Mouse (Mus musculus) heart, embryonic 10.5 days (tissue): ENCODE data around the gene Hspa12a. TPM values are rescaled to one million over a fixed set of nuclear protein-coding genes. Genes with fewer than 3 reads are reported as not detected.
"Not testable (repeated sequence)": the region's sequence is repeated elsewhere in the genome, so short reads cannot be mapped to it uniquely, and the experiment has no call there.

Experiments
- DNase-seq: peaks from one replicate; pipeline ENCODE4 v3.0.0-alpha.2; 2017; ENCODE audit warnings: low spot score
- H3K27ac ChIP-seq: fragments of 300-500 bp; sonication (generic); 2 replicates; pipeline ENCODE4 v1.5.1; 2016; ENCODE audit warnings: mild to moderate bottlenecking
- H3K27me3 ChIP-seq: fragments of 300-500 bp; sonication (generic); 2 replicates; pipeline ENCODE4 v1.6.1; 2016; ENCODE audit warnings: mild to moderate bottlenecking; ENCODE audit not compliant: poor library complexity, insufficient read depth, severe bottlenecking
- H3K36me3 ChIP-seq: fragments of 300-500 bp; sonication (generic); 2 replicates; pipeline ENCODE4 v1.6.1; 2016; ENCODE audit warnings: mild to moderate bottlenecking, moderate library complexity
- H3K4me1 ChIP-seq: fragments of 300-500 bp; sonication (generic); 2 replicates; pipeline ENCODE4 v1.6.1; 2016; ENCODE audit warnings: mild to moderate bottlenecking
- H3K4me3 ChIP-seq: fragments of 300-500 bp; sonication (generic); 2 replicates; pipeline ENCODE4 v1.5.1; 2016; ENCODE audit warnings: mild to moderate bottlenecking, moderate library complexity
- H3K9me3 ChIP-seq: fragments of 300-500 bp; sonication (generic); 2 replicates; pipeline ENCODE4 v1.6.1; 2016; ENCODE audit warnings: mild to moderate bottlenecking, moderate library complexity
- WGBS: fragments of 180-500 bp; shearing (Covaris S2); methylation state at CpG from one replicate; pipeline ENCODE4 v1.1.7; 2016; 5-methylcytosine and 5-hydroxymethylcytosine counted together
- polyA plus RNA-seq: library from polyadenylated mRNA; unstranded; fragments of >200 nt; fragmentation: Nextera tagmentation; extraction: Ambion mirVana; gene quantifications from 2 replicates; pipeline ENCODE4 v1.2.1, GENCODE M21; 2016

The Hspa12a gene
- polyA plus RNA-seq, 1 experiment from 2014 or later, result 4.9 TPM

GRCm38 (mm10) chr19:58903079-58903898, 40.2 kb downstream of the Hspa12a start:
- H3K27ac ChIP-seq, result peak overlapping the region; percentile 44
- H3K4me3 ChIP-seq, result peak overlapping the region; percentile 46
- no peaks in the 10 kb centered on the region for H3K36me3 ChIP-seq
- 52% methylated on average over 7 of the region's 7 CpGs for WGBS
- peaks cover 9% of the 10 kb centered on the region for H3K4me1 ChIP-seq
- 0 out of 2 replicates have a peak, but pooled peaks cover 15% of the 10 kb centered on the region for H3K27me3 ChIP-seq
- DNase-seq, result no peak
- 0 out of 2 replicates have a peak, but pooled peaks cover 1% of the 10 kb centered on the region for H3K9me3 ChIP-seq

GRCm38 (mm10) chr19:58900471-58900870, 43.0 kb downstream of the Hspa12a start:
- H3K36me3 ChIP-seq, H3K4me3 ChIP-seq, H3K4me1 ChIP-seq, H3K27ac ChIP-seq, DNase-seq, H3K9me3 ChIP-seq, H3K27me3 ChIP-seq: not testable (repeated sequence)
- 83% methylated on average over 10 of the region's 10 CpGs for WGBS

- 0 out of 2 replicates have a peak, but pooled peaks cover 5% of the 10 kb centered on the region for H3K9me3 ChIP-seq
- no peak overlapping the region for H3K27ac ChIP-seq
- H3K27me3 ChIP-seq, result no peaks in the 10 kb centered on the region
- DNase-seq, result no peak
- WGBS, result 86% methylated on average over 3 of the region's 3 CpGs
- peaks cover 3% of the 10 kb centered on the region; the same call in 1 of the 2 replicates for H3K4me1 ChIP-seq
- no peak overlapping the region for H3K4me3 ChIP-seq
- H3K36me3 ChIP-seq, result no peaks in the 10 kb centered on the region
Observed at GRCm38 (mm10) chr19:58896216-58896615, 47.2 kb downstream of the Hspa12a start.

- no peak overlapping the region for H3K4me3 ChIP-seq
- no peak for DNase-seq
- peaks cover 8% of the 10 kb centered on the region; the same call in 1 of the 2 replicates for H3K4me1 ChIP-seq
- H3K27ac ChIP-seq, result peak overlapping the region; percentile 16; the same call in 1 of the 2 replicates
- no peaks in the 10 kb centered on the region for H3K36me3 ChIP-seq
- H3K9me3 ChIP-seq, result no peaks in the 10 kb centered on the region
- 78% methylated on average over 8 of the region's 8 CpGs for WGBS
- peaks cover 9% of the 10 kb centered on the region; the same call in 1 of the 2 replicates for H3K27me3 ChIP-seq
Observed at GRCm38 (mm10) chr19:58889306-58890038, 54.0 kb downstream of the Hspa12a start.

GRCm38 (mm10) chr19:58886467-58886866, 57.0 kb downstream of the Hspa12a start:
- H3K27me3 ChIP-seq, result peaks cover 9% of the 10 kb centered on the region; the same call in 1 of the 2 replicates
- DNase-seq, result no peak
- H3K4me1 ChIP-seq, result peaks cover 21% of the 10 kb centered on the region
- no peaks in the 10 kb centered on the region for H3K36me3 ChIP-seq
- H3K4me3 ChIP-seq, result no peak overlapping the region
- H3K9me3 ChIP-seq, result no peaks in the 10 kb centered on the region
- no peak overlapping the region for H3K27ac ChIP-seq
- 61% methylated on average over 7 of the region's 7 CpGs for WGBS

- no peak overlapping the region for H3K27ac ChIP-seq
- 70% methylated on average over 3 of the region's 3 CpGs for WGBS
- peaks cover 25% of the 10 kb centered on the region for H3K4me1 ChIP-seq
- no peak for DNase-seq
- H3K9me3 ChIP-seq, result no peaks in the 10 kb centered on the region
- H3K4me3 ChIP-seq, result no peak overlapping the region
- H3K36me3 ChIP-seq, result no peaks in the 10 kb centered on the region
- peaks cover 9% of the 10 kb centered on the region; the same call in 1 of the 2 replicates for H3K27me3 ChIP-seq
Observed at GRCm38 (mm10) chr19:58883451-58883850, 60.0 kb downstream of the Hspa12a start.

GRCm38 (mm10) chr19:58882336-58882735, 61.1 kb downstream of the Hspa12a start:
- Histone ChIP-seq H3K9me3 (no peaks in the 10 kb centered on the region), H3K4me3 (no peak overlapping the region), H3K4me1 (peaks cover 30% of the 10 kb centered on the region), H3K27me3 (peaks cover 9% of the 10 kb centered on the region; the same call in 1 of the 2 replicates), H3K27ac (no peak overlapping the region; the same call in 1 of the 2 replicates), H3K36me3 (no peaks in the 10 kb centered on the region)
- 43% methylated on average over 4 of the region's 4 CpGs for WGBS
- DNase-seq, result no peak

- no peak overlapping the region for H3K4me3 ChIP-seq
- 83% methylated on average over 7 of the region's 7 CpGs for whole genome bisulfite sequencing
- H3K9me3 ChIP-seq, result no peaks in the 10 kb centered on the region
- H3K4me1 ChIP-seq, result peaks cover 30% of the 10 kb centered on the region
- no peaks in the 10 kb centered on the region for H3K36me3 ChIP-seq
- peaks cover under 1% of the 10 kb centered on the region; the same call in 1 of the 2 replicates for H3K27me3 ChIP-seq
- H3K27ac ChIP-seq, result peak overlapping the region; percentile 50; the same call in 1 of the 2 replicates
- DNase-seq, result no peak
Observed at GRCm38 (mm10) chr19:58879330-58879957, 64.0 kb downstream of the Hspa12a start.

GRCm38 (mm10) chr19:58878560-58878959, 64.9 kb downstream of the Hspa12a start:
- Histone ChIP-seq H3K4me1 (peaks cover 30% of the 10 kb centered on the region), H3K4me3 (no peak overlapping the region), H3K27me3 (peaks cover 6% of the 10 kb centered on the region; the same call in 1 of the 2 replicates), H3K27ac (peak overlapping the region; percentile 52; the same call in 1 of the 2 replicates), H3K36me3 (no peaks in the 10 kb centered on the region), H3K9me3 (no peaks in the 10 kb centered on the region)
- DNase-seq, result no peak
- 77% methylated on average over 2 of the region's 2 CpGs for whole genome bisulfite sequencing

- DNase-seq, result no peak
- no peak overlapping the region for H3K27ac ChIP-seq
- H3K9me3 ChIP-seq, result no peaks in the 10 kb centered on the region
- 46% methylated on average over 3 of the region's 3 CpGs for WGBS
- no peak overlapping the region for H3K4me3 ChIP-seq
- peaks cover 17% of the 10 kb centered on the region for H3K4me1 ChIP-seq
- no peaks in the 10 kb centered on the region for H3K36me3 ChIP-seq
- H3K27me3 ChIP-seq, result peaks cover 6% of the 10 kb centered on the region; the same call in 1 of the 2 replicates
Observed at GRCm38 (mm10) chr19:58873536-58873935, 69.9 kb downstream of the Hspa12a start.

- 62% methylated on average over 11 of the region's 11 CpGs for WGBS
Observed at GRCm38 (mm10) chr19:58872381-58873259, 70.8 kb downstream of the Hspa12a start.

GRCm38 (mm10) chr19:58871878-58872277, 71.6 kb downstream of the Hspa12a start:
- WGBS, result 74% methylated on average over 6 of the region's 6 CpGs
- no peaks in the 10 kb centered on the region for H3K36me3 ChIP-seq
- no peak overlapping the region for H3K27ac ChIP-seq
- H3K27me3 ChIP-seq, result peaks cover 6% of the 10 kb centered on the region; the same call in 1 of the 2 replicates
- no peak for DNase-seq
- no peak overlapping the region for H3K4me3 ChIP-seq
- H3K4me1 ChIP-seq, result peaks cover 12% of the 10 kb centered on the region; the same call in 1 of the 2 replicates
- H3K9me3 ChIP-seq, result no peaks in the 10 kb centered on the region

More at GRCm38 (mm10) chr19:58872381-58873259, 70.8 kb downstream of the Hspa12a start:
- Histone ChIP-seq H3K4me3 (no peak overlapping the region), H3K36me3 (no peaks in the 10 kb centered on the region), H3K9me3 (no peaks in the 10 kb centered on the region), H3K27ac (no peak overlapping the region), H3K27me3 (peaks cover 6% of the 10 kb centered on the region; the same call in 1 of the 2 replicates), H3K4me1 (peaks cover 12% of the 10 kb centered on the region; the same call in 1 of the 2 replicates)
- DNase-seq, result no peak
